Mouse (Mus musculus) urinary bladder, postnatal 25 days (tissue): ENCODE measurements at regions not wholly inside any gene's neighbourhood (a gene's known extent, or its start where the extent isn't known, plus 50 kb on each side); places are given as distances from the start of the nearest gene placed in this dataset.

ENCODE experiments used
- DNase-seq: peaks from one replicate; pipeline ENCODE4 v3.0.0; 2022; ENCODE audit warnings: low spot score

DNA sequence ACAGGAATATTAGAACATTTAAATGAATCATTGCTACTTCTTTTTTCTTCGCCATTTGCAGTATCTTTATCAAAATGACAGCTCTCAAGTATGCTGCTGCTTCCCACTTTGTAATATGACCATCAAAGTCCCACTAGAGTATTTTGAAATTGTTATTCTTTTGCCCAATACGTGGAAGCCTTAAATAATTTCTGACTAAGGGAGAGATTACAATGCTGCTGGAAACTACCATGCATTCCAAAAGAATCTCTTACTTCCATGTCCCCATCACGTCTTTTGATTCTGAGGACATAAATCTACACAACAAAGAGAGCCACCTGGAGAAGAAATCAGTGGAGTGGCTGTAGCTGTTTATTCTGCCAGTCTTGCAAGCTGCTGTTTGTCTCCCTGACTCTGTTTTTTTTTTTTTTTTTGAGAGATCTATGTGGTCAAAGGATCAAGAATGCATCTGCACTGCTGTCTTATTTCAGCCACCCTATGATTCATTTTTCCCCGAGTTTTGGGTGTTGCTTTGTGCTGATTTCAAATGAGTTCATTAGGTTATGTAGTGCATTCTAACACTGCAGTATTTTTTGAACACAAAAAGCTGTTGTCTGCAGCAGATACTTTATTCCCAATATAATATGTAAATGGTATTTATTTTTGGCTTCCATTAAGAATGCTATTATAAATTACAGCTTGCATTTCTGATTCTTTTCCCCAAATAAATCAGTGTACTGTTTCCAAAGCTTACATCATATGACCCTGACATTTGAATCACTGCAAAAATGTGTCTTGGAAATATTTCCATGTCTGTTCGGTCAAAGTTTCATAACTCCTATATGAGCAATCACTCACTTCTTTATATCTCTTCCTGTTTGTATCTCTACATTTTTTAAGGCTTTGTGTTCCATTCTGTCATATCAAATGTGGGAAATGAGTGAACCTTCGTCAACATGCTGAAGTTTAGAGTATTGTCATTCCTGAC is 53.1 kb upstream of the Trim52 start:
- no peak for DNase-seq
